Mouse (Mus musculus) myocyte (in vitro differentiated cells): ENCODE results near the gene Sntb2.

Source experiments
- CEBPB ChIP-seq: IDR thresholded peaks from 2 replicates; pipeline ENCODE4 v1.6.1; 2011; ENCODE audit warnings: mild to moderate bottlenecking, moderate library complexity; ENCODE audit not compliant: poor library complexity, insufficient read depth, severe bottlenecking
- E2F4 ChIP-seq: IDR thresholded peaks from one replicate; pipeline ENCODE4 v1.6.1; 2011; ENCODE audit warnings: mild to moderate bottlenecking, control low read depth, moderate library complexity; ENCODE audit not compliant: insufficient read depth
- MYOG ChIP-seq, 3 experiments: IDR thresholded peaks; one replicate each; pipeline ENCODE4 v1.6.1; 2011; ENCODE audit warnings: control low read depth in 2 of 3, low read depth in 2 of 3, mild to moderate bottlenecking in 2 of 3; ENCODE audit not compliant: insufficient read length in 2 of 3, control insufficient read depth in 1 of 3, insufficient read depth in 1 of 3
- POLR2A ChIP-seq: IDR thresholded peaks from one replicate; pipeline ENCODE4 v1.6.1; 2011; ENCODE audit warnings: low read depth, mild to moderate bottlenecking, control low read depth, moderate library complexity; ENCODE audit not compliant: insufficient read length
- POLR2AphosphoS2 ChIP-seq: IDR thresholded peaks from one replicate; pipeline ENCODE4 v1.6.1; 2011; ENCODE audit warnings: low read depth, control low read depth; ENCODE audit not compliant: insufficient read length
- SRF ChIP-seq: IDR thresholded peaks from one replicate; pipeline ENCODE4 v1.6.1; 2011; ENCODE audit warnings: low read depth; ENCODE audit not compliant: control insufficient read depth, insufficient read length

- TF ChIP-seq SRF, result no peak
- no peak for TF ChIP-seq MYOG (IDR thresholded peaks at IDR 0.05; ENCODE audit: control insufficient read depth in 1 of 3, insufficient read depth in 1 of 3, insufficient read length in 2 of 3, low read depth in 2 of 3)
- no peak for TF ChIP-seq E2F4
- no peak for TF ChIP-seq POLR2A
- TF ChIP-seq POLR2AphosphoS2, result no peak
- TF ChIP-seq CEBPB, result no peak
Observed at GRCm38 (mm10) chr8:106888803-106889202, 46.7 kb upstream of the Sntb2 start.
